Mouse (Mus musculus) adrenal gland, adult 8-10 months (tissue): ENCODE results near the gene Vmn1r45. TPM values are rescaled to one million over a fixed set of nuclear protein-coding genes. Genes with fewer than 3 reads are reported as not detected.
"Not testable (repeated sequence)": the region's sequence is repeated elsewhere in the genome, so short reads cannot be mapped to it uniquely, and the experiment has no call there.

Experiments
- DNase-seq: peaks from one replicate; pipeline ENCODE4 v3.0.0; 2022
- total RNA-seq, 4 experiments: library from RNA; stranded (reverse); gene quantifications; 2 replicates each; pipeline ENCODE4 v1.2.4; 2022

Vmn1r45 gene
- total RNA-seq: not detected

GRCm38 (mm10) chr6:89940498-89940897, at the start of gene Vmn1r45:
TSS of gene Vmn1r45 (minus strand) at chr6:89940598.
- not testable (repeated sequence) for DNase-seq

- DNase-seq: no peak
Measured at GRCm38 (mm10) chr6:89985989-89986388, 45.6 kb upstream of the Vmn1r45 start.

- DNase-seq: no peak
Measured at GRCm38 (mm10) chr6:89969013-89969412, 28.6 kb upstream of the Vmn1r45 start, which contains the start of gene Vmn1r46. TSS of gene Vmn1r46 (plus strand) at chr6:89969313.

GRCm38 (mm10) chr6:89966341-89966740, 25.9 kb upstream of the Vmn1r45 start:
- no peak for DNase-seq

GRCm38 (mm10) chr6:89953556-89953955, 13.2 kb upstream of the Vmn1r45 start:
- no peak for DNase-seq

GRCm38 (mm10) chr6:89940926-89941325, 528 bp upstream of the Vmn1r45 start:
- DNase-seq: no peak

GRCm38 (mm10) chr6:89883812-89884211, 56.6 kb downstream of the Vmn1r45 start:
- no peak for DNase-seq

- DNase-seq: no peak
Measured at GRCm38 (mm10) chr6:89883360-89883759, 57.0 kb downstream of the Vmn1r45 start, which contains the start of gene Vmn1r44. TSS of gene Vmn1r44 (plus strand) at chr6:89883660.

Other genes with a start within 250 kb of the Vmn1r45 start
- not detected for gene Vmn1r40, start 233.1 kb downstream of the Vmn1r45 start, total RNA-seq
- not detected for gene Vmn1r41, start 199.8 kb downstream of the Vmn1r45 start, total RNA-seq
- gene Vmn1r42, start 64.2 kb downstream of the Vmn1r45 start, total RNA-seq: not detected
- not detected for gene Vmn1r43, start 64.2 kb downstream of the Vmn1r45 start, total RNA-seq
- not detected for gene Vmn1r44, start 56.9 kb downstream of the Vmn1r45 start, total RNA-seq
- gene Vmn1r46, start 28.7 kb upstream of the Vmn1r45 start, total RNA-seq: not detected
- not detected for gene Vmn1r47, start 75.5 kb upstream of the Vmn1r45 start, total RNA-seq
- not detected for gene Vmn1r48, start 96.2 kb upstream of the Vmn1r45 start, total RNA-seq
- gene Vmn1r49, start 137.9 kb upstream of the Vmn1r45 start, total RNA-seq: not detected
- not detected for gene Vmn1r50, start 160.8 kb upstream of the Vmn1r45 start, total RNA-seq
- gene Vmn1r51, start 182.0 kb upstream of the Vmn1r45 start, total RNA-seq: not detected
- not detected for gene Vmn1r52, start 234.2 kb upstream of the Vmn1r45 start, total RNA-seq